Mouse (Mus musculus) erythroblast, adult 5-6 weeks (primary cell): Measurements from ENCODE around the gene Btbd10. TPM values are rescaled to one million over a fixed set of nuclear protein-coding genes. Genes with fewer than 3 reads are reported as not detected.

Source experiments
- ATAC-seq: replicated peaks from 2 replicates; pipeline ENCODE4 v1.8.0; 2016; ENCODE audit warnings: moderate number of reproducible peaks, mild to moderate bottlenecking, moderate TSS enrichment, inconsistent platforms; ENCODE audit not compliant: poor library complexity, low FRiP score, severe bottlenecking
- total RNA-seq, 2 experiments: library from RNA; stranded (forward) in 1 of 2; stranded (reverse) in 1 of 2; fragments of 150-400 nt in 1 of 2; fragments of 200-764, 138-1000 nt in 1 of 2; gene quantifications; 2 replicates each; pipeline versions ENCODE4 v1.2.3 to v1.2.4; 2015 to 2017; ENCODE audit warnings: low replicate concordance in 2 of 2

The Btbd10 gene
- total RNA-seq, 2 experiments from 2014 or later, result 9.2 to 11.5 TPM

- no peak for ATAC-seq
These were observed 71.4 kb downstream of the Btbd10 start for GRCm38 (mm10) chr7:113297813-113298212.

DNA sequence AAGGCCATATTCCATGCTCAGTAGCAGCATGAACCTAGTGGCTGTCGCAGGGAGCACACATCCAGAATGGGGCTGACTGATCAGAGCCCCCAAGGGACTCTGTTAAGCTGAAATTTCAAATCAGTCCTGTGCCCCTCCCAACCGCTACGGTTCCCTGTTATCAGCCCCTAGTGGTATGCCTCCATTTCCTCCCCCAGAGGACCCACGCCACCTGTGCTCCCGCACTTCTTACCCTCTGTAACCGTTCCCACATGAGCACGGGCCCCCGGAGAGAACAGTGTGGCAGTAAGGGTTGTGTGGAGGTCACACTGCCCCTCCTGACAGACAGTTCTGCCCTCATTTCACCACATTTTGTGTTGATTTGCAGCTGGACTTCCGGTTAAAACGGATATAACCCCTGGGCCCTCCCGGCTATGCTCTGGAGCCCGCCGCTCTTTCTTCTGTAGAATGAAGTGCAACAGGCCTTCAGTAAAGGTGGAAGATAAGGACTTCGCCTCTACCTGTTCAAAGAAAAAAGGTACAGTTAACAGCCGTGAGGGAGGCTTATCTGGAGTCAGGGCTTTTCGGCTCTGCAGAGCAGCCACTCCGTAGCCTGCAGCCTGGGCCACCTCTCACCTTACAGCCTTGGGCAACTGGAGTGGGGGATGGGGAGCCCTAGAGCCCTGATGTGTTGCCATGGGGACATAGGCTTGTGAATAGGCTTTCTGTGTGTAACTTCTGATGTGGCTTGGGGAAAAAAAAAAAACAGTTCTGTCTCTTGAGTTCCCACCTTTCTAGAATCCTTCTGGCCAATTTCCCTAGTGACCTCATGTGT is 73.9 kb downstream of the Btbd10 start:
- peak; percentile 65 for ATAC-seq

GRCm38 (mm10) chr7:113294598-113294997 is 74.6 kb downstream of the Btbd10 start:
- peak; percentile 48 for ATAC-seq

DNA sequence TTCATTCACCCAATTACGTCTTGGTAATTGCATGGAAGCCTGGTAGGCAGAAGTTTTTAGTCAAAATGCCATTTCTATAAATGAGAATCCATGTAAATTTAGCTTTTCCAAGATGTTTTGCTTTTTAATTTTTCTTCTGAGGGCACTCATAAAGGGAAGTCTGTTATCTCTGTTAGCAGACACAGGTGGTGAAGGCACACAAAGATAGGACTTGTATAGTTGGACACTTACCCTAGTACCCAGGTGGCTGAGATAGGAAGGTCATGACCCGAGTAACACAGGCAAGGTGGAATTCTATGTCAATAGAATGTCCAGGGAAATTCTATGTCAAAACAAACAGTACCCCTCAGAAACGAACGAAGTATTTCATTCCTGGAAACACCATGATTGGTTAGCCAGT is 77.0 kb downstream of the Btbd10 start:
- ATAC-seq, result peak; percentile 59; the same call in 1 of the 2 replicates

DNA sequence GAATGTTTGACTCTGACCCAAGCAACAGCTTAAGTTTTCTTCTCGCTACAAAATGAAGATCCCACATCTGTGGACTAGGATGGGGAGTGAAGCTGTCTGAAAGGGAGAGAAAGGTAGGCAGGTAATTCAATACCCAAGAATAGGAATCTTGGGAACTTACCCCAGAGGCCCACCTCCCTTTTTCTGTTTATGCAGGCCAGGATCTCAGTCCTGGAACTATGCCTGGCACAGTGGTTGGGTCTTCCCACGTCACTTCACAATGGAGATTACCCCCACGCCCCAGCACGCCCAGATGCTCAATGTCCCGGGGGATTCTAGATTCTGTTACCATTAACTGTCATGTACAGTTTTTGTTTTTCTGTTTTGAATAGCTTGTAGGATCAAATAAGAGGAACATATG is 77.5 kb downstream of the Btbd10 start:
- ATAC-seq, result no peak

- ATAC-seq, result no peak
These were observed 80.0 kb downstream of the Btbd10 start for GRCm38 (mm10) chr7:113289211-113289610.

DNA sequence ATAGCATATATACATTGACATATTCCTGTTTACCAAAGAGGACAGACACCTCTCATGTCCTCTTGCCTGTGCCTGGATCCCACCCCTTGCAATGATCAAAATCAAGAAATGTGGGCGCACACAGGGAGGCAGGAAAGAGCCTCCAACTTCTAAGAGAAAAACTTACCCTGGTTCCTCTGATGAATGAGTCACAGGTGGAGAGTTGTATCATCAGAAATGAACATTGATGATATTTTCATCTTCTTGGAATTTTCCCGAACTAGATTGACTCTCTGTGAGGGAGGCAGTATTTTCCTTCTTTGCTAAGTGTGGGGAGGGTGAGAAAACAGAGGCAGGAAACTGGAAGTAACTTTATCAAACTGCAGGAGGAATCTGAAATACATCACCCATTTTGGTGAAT is 83.8 kb downstream of the Btbd10 start:
- ATAC-seq, result no peak

DNA sequence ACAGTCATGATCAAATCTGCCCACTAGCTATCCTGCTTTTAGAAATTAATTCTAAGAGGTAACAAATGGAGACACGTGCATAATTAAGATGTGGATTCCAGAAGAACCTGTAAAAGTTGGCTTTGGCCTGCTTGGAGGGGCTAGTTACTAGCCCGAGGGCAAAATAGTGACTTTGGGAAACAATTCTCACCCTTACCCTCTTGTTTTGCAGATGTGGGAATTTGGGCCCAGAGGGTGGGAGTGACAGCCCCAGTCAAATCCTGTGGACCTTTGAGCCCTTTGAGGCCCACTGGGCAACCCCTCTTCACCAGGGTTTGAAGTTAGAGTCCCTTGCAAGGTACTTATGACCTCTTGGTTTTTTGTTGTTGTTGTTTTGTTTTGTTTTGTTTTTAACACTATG is 89.9 kb downstream of the Btbd10 start:
- ATAC-seq, result no peak

DNA sequence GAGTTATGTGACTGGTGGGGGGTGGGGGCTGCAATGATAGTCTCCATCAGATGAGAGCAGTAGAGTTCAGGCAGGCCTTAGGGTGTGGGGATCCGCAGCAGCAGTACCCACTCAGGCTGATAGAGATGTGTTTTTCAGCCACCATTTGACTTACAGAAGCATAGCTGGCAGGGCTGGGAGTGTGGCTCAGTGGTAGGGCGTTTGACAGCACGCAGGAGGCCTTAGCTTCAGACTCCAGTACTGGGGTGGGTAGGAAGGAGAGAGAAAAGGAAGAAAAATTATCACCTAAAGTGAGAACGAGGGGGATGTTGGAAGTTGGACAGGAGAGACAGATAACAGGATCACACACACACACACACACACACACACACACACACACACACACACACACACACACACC is 90.7 kb downstream of the Btbd10 start:
- ATAC-seq, result no peak

GRCm38 (mm10) chr7:113277245-113277644 is 91.9 kb downstream of the Btbd10 start:
- ATAC-seq, result no peak

GRCm38 (mm10) chr7:113272338-113272997 is 96.7 kb downstream of the Btbd10 start:
- no peak for ATAC-seq

GRCm38 (mm10) chr7:113270991-113271390 is 98.2 kb downstream of the Btbd10 start:
- ATAC-seq, result no peak

DNA sequence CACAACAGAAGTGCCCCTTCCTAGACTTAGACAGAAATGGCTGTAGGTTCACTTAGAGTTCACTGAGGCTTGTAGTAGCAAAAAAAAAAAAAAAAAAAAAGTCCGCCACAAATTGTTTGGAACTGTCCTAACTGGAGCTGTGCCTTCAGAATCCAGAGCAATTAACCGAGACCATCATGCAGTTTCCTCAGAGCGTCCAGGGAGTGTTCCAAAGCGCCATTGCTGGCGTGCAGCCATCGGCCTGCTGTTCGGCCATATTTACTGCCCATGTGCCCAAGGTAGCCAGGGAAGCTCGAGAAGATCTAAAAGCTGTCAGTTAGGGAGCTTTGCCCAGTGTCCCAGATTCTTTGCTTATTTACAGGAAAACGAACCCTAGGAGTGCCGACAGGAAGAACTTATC is 98.6 kb downstream of the Btbd10 start:
- no peak for ATAC-seq

GRCm38 (mm10) chr7:113269921-113270320 is 99.3 kb downstream of the Btbd10 start:
- ATAC-seq, result no peak

- no peak for ATAC-seq
These were observed 100.1 kb downstream of the Btbd10 start for GRCm38 (mm10) chr7:113269081-113269480.

GRCm38 (mm10) chr7:113268287-113268686 is 100.9 kb downstream of the Btbd10 start:
- ATAC-seq, result peak; percentile 69

Other genes starting within 250 kb of the Btbd10 start
- 0.38 and 5.0 TPM in 2 replicates for gene Arntl, start 161.9 kb downstream of the Btbd10 start, total RNA-seq (2015; ENCODE audit: low replicate concordance)
- gene Arntl, start 161.9 kb downstream of the Btbd10 start, total RNA-seq (2017; ENCODE audit: low replicate concordance), result 1.5 and 2.5 TPM in 2 replicates
- not detected in 2 replicates for gene Pth, start 19.2 kb upstream of the Btbd10 start, total RNA-seq (2015; ENCODE audit: low replicate concordance)
- gene Pth, start 19.2 kb upstream of the Btbd10 start, total RNA-seq (2017; ENCODE audit: low replicate concordance), result not detected in 2 replicates
- gene Far1, start 144.4 kb upstream of the Btbd10 start, total RNA-seq (2015; ENCODE audit: low replicate concordance), result 41.9 and 65.2 TPM in 2 replicates
- gene Far1, start 144.4 kb upstream of the Btbd10 start, total RNA-seq (2017; ENCODE audit: low replicate concordance), result 48.3 and 56.2 TPM in 2 replicates